Mouse (Mus musculus) gastrocnemius, postnatal 10 days (tissue): ENCODE results near the gene Mfsd14a. TPM values are rescaled to one million over a fixed set of nuclear protein-coding genes. Genes with fewer than 3 reads are reported as not detected.

ENCODE experiments used
- DNase-seq: peaks from one replicate; pipeline ENCODE4 v3.0.0; 2021; ENCODE audit warnings: mixed read lengths
- total RNA-seq, 2 experiments: library from RNA; stranded (reverse); gene quantifications; 2 replicates each; pipeline ENCODE4 v1.2.3; 2021

The Mfsd14a gene
- total RNA-seq, 2 experiments from 2014 or later = 15.9 to 20.0 TPM

DNA sequence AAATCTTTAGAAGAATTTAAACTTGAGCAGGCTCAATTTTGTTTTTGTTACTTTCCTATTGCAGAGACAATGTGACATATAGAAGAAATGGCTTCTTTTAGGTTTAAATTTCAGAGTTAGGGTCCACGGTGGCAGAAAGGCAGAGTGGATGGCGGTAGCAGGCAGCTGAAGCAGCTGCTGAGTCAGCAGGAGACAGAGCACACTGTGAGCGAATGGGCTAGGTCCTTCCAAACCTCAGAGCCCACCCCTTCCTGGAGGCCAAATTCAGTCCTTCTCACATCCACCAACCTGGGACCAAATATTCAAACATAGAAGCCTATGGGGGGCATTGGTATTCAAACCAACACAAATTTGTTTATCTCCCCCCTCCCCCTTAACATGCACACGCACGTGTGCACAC lies 60.7 kb downstream of the Mfsd14a start:
- no peak for DNase-seq

DNA sequence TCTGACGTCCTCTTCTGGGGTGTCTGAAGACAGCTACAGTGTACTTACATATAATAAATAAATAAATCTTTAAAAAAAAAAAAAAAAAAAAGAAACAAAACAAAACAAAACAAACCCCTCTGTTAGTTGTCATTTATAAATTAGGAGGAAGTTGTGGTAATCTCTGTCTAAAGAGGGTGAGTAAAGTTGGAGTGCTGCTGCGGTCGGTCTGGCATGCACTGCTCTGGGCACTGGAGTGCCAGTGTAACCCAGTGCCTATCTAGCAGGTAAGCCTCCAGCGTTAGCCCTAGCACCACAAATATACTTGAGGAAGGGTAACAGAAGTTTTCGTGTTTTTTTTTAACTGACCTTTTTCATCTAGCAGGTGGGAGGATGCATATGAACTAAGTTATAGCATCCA lies 61.5 kb downstream of the Mfsd14a start:
- DNase-seq = no peak

DNA sequence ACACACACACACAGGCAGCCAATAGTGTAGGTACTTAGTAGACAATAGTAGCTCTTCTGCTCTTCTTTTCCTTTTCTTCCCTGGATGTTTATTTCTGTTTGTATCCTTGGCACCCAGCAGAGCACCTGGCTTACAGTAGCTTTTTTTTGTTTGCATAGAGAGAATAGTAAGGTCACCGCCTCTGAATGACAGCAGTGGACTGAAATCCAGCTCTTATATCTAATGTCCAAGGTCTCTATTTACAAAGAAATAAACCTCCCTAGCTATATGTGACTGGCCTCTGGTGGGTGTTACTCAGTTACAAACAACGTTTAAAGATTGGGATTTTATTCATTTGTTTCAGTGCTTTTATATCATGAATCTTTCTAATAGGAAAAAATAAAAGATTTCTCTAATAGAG lies 62.8 kb downstream of the Mfsd14a start:
- no peak for DNase-seq

DNA sequence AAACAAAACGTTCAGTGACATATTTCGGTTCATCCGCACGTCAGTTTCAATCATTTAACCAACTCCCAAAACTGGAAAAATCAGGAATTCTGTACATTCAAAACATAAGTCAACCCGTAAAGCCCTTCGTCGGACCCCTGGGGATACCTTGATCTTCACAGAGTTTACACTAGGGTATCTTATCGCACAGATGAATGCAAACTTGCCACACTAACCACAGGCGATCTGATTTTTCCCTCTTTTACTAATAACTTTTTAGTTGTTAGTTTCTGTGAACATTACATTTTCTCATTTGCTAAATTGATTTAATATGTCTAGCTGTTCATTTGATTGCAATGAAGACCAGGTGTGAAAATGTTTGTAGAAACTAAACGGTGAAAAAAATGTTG lies 66.9 kb downstream of the Mfsd14a start:
- no peak for DNase-seq

DNA sequence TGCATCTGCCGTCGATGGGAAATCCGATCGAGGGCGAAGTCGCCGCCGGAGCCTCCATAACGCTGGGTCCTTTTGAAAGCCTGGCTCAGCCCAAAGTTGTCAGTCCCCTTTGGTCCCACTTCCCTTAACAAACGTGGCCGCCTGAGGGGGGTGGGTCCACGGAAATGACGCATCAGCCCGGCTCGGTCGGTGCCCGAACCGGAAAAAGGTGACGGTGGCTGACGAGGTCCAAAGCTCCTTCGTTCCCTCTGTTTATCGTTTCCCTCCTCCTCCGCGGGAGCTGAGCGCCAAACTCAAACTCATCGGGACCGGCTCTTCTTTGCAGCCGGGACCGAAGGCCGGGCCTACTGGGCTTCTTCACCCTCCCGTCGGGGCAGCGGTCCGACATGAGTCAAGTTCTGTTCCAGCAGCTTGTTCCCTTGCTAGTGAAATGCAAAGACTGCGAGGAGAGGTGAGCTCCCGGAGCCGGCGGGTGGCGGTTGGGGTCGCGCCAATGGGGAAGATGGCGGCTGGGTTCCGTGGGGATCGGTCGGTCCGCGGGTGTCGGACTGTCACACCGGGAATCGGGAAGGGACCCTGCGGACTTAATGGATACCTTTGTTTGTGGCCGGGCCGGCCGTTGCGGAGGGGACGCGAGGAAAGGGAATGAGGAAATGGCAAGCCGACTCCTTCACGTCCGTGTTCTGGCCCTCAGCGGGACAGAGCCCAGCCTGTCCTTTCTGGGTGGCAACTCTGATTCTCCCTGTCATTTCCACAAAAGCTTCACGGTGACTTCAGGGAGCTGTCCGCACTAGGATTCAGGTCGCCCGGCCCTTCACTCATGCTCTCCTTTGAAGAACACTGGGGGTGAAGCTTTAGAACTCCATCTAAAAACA lies 67.5 kb downstream of the Mfsd14a start, which contains the start of gene Sass6:
Gene Sass6 (plus strand): TSS at position 255 of the 875 bp plus-strand sequence.
- peak; percentile 99 for DNase-seq

DNA sequence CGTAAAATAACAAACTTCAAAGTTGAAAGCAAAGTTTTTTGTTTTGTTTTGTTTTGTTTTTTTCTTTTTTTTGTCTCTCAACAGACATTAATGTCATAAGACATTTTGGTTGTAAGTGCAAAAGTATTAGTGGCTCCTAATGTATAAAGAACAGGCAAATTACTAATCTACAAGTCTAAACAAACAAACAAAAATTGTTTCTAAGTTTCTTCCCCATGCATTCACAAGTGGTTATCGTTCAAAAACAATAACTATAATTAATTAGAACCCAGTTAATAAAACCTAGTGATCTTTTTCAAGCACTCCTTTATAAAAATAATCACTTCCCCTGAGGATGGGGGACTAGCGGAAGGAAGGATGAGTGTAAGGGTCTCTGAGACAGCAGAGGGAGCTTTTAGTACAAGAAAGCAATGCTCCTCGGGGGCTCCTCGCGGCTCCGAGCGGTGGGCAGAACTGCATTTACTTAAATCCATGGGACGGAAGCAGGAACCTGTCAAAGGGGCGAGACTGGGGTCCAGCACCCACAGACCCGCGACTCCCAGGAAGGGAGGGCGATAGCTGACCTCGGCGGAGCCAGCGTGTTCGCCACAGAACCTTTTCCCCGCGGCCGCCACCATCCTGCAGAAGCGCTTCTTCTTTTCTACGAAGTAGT lies 68.3 kb downstream of the Mfsd14a start:
- DNase-seq = no peak

DNA sequence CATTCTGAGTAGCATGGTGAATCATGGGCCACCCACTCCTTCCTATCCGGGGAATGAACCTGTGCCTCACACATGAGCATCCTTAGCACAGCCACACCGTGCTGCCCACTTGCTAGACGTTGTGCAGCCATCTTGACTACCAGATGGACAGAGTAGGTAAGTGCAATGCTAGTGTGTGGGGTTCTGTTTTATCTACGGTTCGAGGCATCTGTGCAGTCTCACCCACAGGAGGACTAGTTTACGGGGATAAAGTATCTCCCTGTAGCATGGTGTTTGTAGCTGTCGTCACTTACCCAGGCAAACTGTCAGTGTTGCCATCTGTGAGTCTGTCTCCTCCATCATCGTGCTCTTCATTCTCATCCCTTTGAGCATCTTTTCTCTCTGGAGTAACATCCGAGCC lies 80.3 kb downstream of the Mfsd14a start:
- DNase-seq = no peak

Other genes with a start within 250 kb of the Mfsd14a start
- 10 to 100 TPM; 19.1 to 22.1 TPM for gene Cdc14a, start 238.6 kb downstream of the Mfsd14a start, total RNA-seq
- 10 to 100 TPM; 19.9 to 20.9 TPM for gene Rtca, start 154.5 kb downstream of the Mfsd14a start, total RNA-seq
- 10 to 100 TPM; 18.4 to 23.1 TPM for gene Dbt, start 149.6 kb downstream of the Mfsd14a start, total RNA-seq
- gene Lrrc39, start 99.7 kb downstream of the Mfsd14a start, total RNA-seq = 10 to 100 TPM; 38.4 to 39.8 TPM
- 1 to 10 TPM; 4.4 to 5.2 TPM for gene Sass6, start 67.7 kb downstream of the Mfsd14a start, total RNA-seq
- 1 to 10 TPM; 6.9 to 9.3 TPM for gene Trmt13, start 48.1 kb downstream of the Mfsd14a start, total RNA-seq
- gene Gm43191, start 18.6 kb upstream of the Mfsd14a start, total RNA-seq = not detected
- gene Slc35a3, start 50.2 kb upstream of the Mfsd14a start, total RNA-seq = 10 to 100 TPM; 10.6 to 11.8 TPM
- 100 to 1,000 TPM; 369 to 472 TPM for gene Agl, start 145.5 kb upstream of the Mfsd14a start, total RNA-seq
- gene Frrs1, start 196.8 kb upstream of the Mfsd14a start, total RNA-seq = 1 to 10 TPM; 1.9 to 2.8 TPM